Mouse (Mus musculus) G1E-ER4 (cell line): ENCODE data around the gene Slc47a2. TPM values are rescaled to one million over a fixed set of nuclear protein-coding genes. Genes with fewer than 3 reads are reported as not detected.

Experiments
- GATA1 ChIP-seq: IDR thresholded peaks from one replicate; pipeline ENCODE4 v1.8.0; 2012; ENCODE audit warnings: low read length, inconsistent platforms
- polyA plus RNA-seq: library from polyadenylated mRNA; stranded (reverse); fragments of >175 nt; gene quantifications from 2 replicates; pipeline ENCODE4 v1.2.3, GENCODE M21; 2012

Slc47a2 gene
- not detected in 2 replicates for polyA plus RNA-seq

- no peak for TF ChIP-seq GATA1
These were observed at the start of gene Slc47a2 for GRCm38 (mm10) chr11:61342505-61343420. Gene Slc47a2, minus strand, starts transcription at chr11:61342860.

GRCm38 (mm10) chr11:61388936-61389335 lies 46.3 kb upstream of the Slc47a2 start:
- TF ChIP-seq GATA1, result no peak

- no peak for TF ChIP-seq GATA1
These were observed 45.4 kb upstream of the Slc47a2 start for GRCm38 (mm10) chr11:61388012-61388411.

- TF ChIP-seq GATA1, result no peak
These were observed 44.6 kb upstream of the Slc47a2 start for GRCm38 (mm10) chr11:61387233-61387632.

- TF ChIP-seq GATA1, result no peak
These were observed 43.1 kb upstream of the Slc47a2 start for GRCm38 (mm10) chr11:61385725-61386124.

- TF ChIP-seq GATA1, result no peak
These were observed 38.6 kb upstream of the Slc47a2 start for GRCm38 (mm10) chr11:61381272-61381671.

GRCm38 (mm10) chr11:61378651-61379050 lies 36.0 kb upstream of the Slc47a2 start:
- no peak for TF ChIP-seq GATA1

- no peak for TF ChIP-seq GATA1
These were observed 35.4 kb upstream of the Slc47a2 start, which contains the start of gene Slc47a1 for GRCm38 (mm10) chr11:61377881-61378613. Gene Slc47a1, minus strand, starts transcription at chr11:61378345.

GRCm38 (mm10) chr11:61368668-61369067 lies 26.0 kb upstream of the Slc47a2 start:
- TF ChIP-seq GATA1, result no peak

- TF ChIP-seq GATA1, result no peak
These were observed 24.0 kb upstream of the Slc47a2 start for GRCm38 (mm10) chr11:61366517-61367273.

GRCm38 (mm10) chr11:61365938-61366337 lies 23.3 kb upstream of the Slc47a2 start:
- TF ChIP-seq GATA1, result no peak

GRCm38 (mm10) chr11:61364096-61364495 lies 21.4 kb upstream of the Slc47a2 start:
- TF ChIP-seq GATA1, result no peak

GRCm38 (mm10) chr11:61361515-61362190 lies 19.0 kb upstream of the Slc47a2 start:
- TF ChIP-seq GATA1, result no peak

GRCm38 (mm10) chr11:61356600-61356999 lies 13.9 kb upstream of the Slc47a2 start:
- no peak for TF ChIP-seq GATA1

- TF ChIP-seq GATA1, result no peak
These were observed 13.5 kb upstream of the Slc47a2 start for GRCm38 (mm10) chr11:61356111-61356510.
